Mouse (Mus musculus) ES-Bruce4 (cell line): ENCODE measurements around the gene Ccdc63. TPM values are rescaled to one million over a fixed set of nuclear protein-coding genes. Genes with fewer than 3 reads are reported as not detected.
A peak's percentile ranks its signal among the peaks of the same experiment; 100 is the strongest.
"Not testable (repeated sequence)": the region's sequence is repeated elsewhere in the genome, so short reads cannot be mapped to it uniquely, and the experiment has no call there.

Experiments used
- H3K27ac ChIP-seq: 2 replicates; pipeline ENCODE4 v1.5.1; 2012; ENCODE audit warnings: low read length, inconsistent platforms; ENCODE audit not compliant: insufficient read depth
- H3K27me3 ChIP-seq: 2 replicates; pipeline ENCODE4 v1.6.1; 2012; ENCODE audit warnings: mild to moderate bottlenecking, low read length, inconsistent platforms; ENCODE audit not compliant: control insufficient read depth, poor library complexity, insufficient read depth, severe bottlenecking
- H3K36me3 ChIP-seq: 2 replicates; pipeline ENCODE4 v1.6.1; 2012; ENCODE audit warnings: inconsistent platforms, mild to moderate bottlenecking, low read length, moderate library complexity; ENCODE audit not compliant: control insufficient read depth, poor library complexity, insufficient read depth, severe bottlenecking
- H3K4me1 ChIP-seq: one replicate; pipeline ENCODE4 v1.8.1; 2011; ENCODE audit warnings: low read length; ENCODE audit not compliant: control insufficient read depth, insufficient read depth
- H3K4me3 ChIP-seq: 2 replicates; pipeline ENCODE4 v1.5.1; 2011; ENCODE audit warnings: low read depth, mild to moderate bottlenecking, low read length
- H3K9ac ChIP-seq: 2 replicates; pipeline ENCODE4 v1.6.1; 2012; ENCODE audit warnings: low read depth, mild to moderate bottlenecking, inconsistent platforms; ENCODE audit not compliant: poor library complexity, severe bottlenecking
- H3K9me3 ChIP-seq: replicated peaks from 2 replicates; pipeline ENCODE4 v1.6.1; 2012; ENCODE audit warnings: mild to moderate bottlenecking, low read length, inconsistent platforms; ENCODE audit not compliant: control insufficient read depth, poor library complexity, insufficient read depth, severe bottlenecking
- CTCF ChIP-seq: IDR thresholded peaks from one replicate; pipeline ENCODE4 v1.8.1; 2011; ENCODE audit warnings: low read depth, low read length
- EP300 ChIP-seq: IDR thresholded peaks from 2 replicates; pipeline ENCODE4 v1.6.1; 2011; ENCODE audit warnings: low read depth, low read length; ENCODE audit not compliant: insufficient read depth
- POLR2A ChIP-seq: IDR thresholded peaks from one replicate; pipeline ENCODE4 v1.8.1; 2011; ENCODE audit warnings: low read length; ENCODE audit not compliant: insufficient read depth
- polyA plus RNA-seq: library from polyadenylated mRNA; stranded (reverse); fragments of >200 nt; gene quantifications from 2 replicates; pipeline ENCODE4 v1.2.4, GENCODE M21; 2011; ENCODE audit warnings: low read depth; ENCODE audit not compliant: missing spikeins, insufficient read depth, insufficient read length

The Ccdc63 gene
- polyA plus RNA-seq, 1 experiment, result 3.0 TPM

- peak overlapping the region; percentile 85 for H3K27ac ChIP-seq
- TF ChIP-seq CTCF (no peak), EP300 (no peak), POLR2A (no peak)
- no peaks in the 10 kb centered on the region for H3K9me3 ChIP-seq
- H3K4me3 ChIP-seq, result peak overlapping the region; percentile 70
- peak overlapping the region; percentile 71 for H3K9ac ChIP-seq
- no peaks in the 10 kb centered on the region for H3K36me3 ChIP-seq
- no peaks in the 10 kb centered on the region for H3K27me3 ChIP-seq
- H3K4me1 ChIP-seq, result no peaks in the 10 kb centered on the region
Measured at GRCm38 (mm10) chr5:122146056-122146580, 5.5 kb upstream of the Ccdc63 start.

DNA sequence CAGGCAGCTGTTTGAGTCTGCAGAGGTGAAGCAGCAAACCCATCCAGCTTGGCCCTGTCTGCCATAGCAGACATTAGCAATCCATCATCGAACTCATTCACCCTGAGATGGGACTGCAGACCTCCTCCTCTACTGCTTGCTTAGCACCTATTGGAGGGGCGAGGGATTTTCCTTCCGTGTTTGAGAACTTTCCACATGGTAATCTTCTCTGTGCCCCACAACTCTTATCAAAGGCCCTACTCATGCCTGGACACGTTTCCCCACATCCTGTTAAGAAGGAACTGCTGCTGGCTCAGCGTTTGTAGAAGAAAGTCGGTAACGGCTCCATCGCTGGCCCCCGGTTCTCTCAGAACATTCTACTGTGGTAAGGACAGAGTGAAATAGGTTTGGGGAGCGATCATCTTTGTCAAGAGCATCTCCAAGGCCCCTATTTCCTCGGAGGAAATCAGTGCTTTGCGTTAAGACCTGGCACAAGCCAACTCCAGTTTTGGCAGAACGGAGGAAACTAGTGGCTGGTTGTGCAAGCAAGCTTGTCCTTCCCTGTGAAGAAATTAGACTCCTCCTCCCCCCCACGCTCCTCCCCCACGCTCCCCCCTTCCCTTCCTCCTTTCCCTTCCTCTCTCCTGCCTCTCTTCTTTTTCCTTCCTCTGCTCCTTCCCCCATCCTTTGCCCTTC, 4.9 kb upstream of the Ccdc63 start:
- Histone ChIP-seq H3K36me3 (no peaks in the 10 kb centered on the region), H3K4me3 (peak overlapping the region; percentile 70), H3K27me3 (no peaks in the 10 kb centered on the region), H3K9ac (peak overlapping the region; percentile 71), H3K4me1 (no peaks in the 10 kb centered on the region), H3K27ac (peak overlapping the region; percentile 80), H3K9me3 (no peaks in the 10 kb centered on the region)
- TF ChIP-seq POLR2A (peak; percentile 21), CTCF (no peak)

GRCm38 (mm10) chr5:122144825-122145224, 4.2 kb upstream of the Ccdc63 start:
- Histone ChIP-seq H3K27me3 (no peaks in the 10 kb centered on the region), H3K27ac (peak overlapping the region; percentile 80; the same call in 1 of the 2 replicates)
- no peak for TF ChIP-seq CTCF
- no peak for TF ChIP-seq POLR2A
- no peak for TF ChIP-seq EP300

DNA sequence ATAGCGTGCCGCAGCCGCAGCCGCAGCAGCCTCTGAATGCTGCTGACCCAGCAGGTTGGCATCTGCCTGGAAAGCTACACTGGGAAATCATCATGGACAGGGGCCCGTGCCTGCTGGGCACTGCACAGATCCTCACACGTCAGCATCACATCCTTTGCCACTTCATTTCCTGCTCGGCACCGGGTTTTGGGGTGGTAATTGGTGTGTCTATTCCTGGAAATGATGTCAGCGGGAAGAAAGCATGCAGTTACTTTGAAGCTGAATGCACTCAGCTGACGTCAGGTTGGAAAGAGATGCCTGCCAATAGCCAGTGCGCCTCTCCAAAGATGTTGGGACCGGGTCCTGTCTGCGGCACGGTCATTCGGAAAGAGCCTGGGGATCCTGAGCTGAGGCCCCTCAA, 2.9 kb upstream of the Ccdc63 start:
- Histone ChIP-seq H3K4me3 (no peak overlapping the region), H3K27ac (no peak overlapping the region), H3K9ac (no peak overlapping the region), H3K27me3 (no peaks in the 10 kb centered on the region), H3K9me3 (no peaks in the 10 kb centered on the region), H3K4me1 (no peaks in the 10 kb centered on the region), H3K36me3 (no peaks in the 10 kb centered on the region)
- TF ChIP-seq EP300, result no peak
- no peak for TF ChIP-seq POLR2A
- no peak for TF ChIP-seq CTCF

More at GRCm38 (mm10) chr5:122144825-122145224, 4.2 kb upstream of the Ccdc63 start:
- H3K9ac ChIP-seq, result no peak overlapping the region
- H3K4me3 ChIP-seq, result no peak overlapping the region
- H3K9me3 ChIP-seq, result no peaks in the 10 kb centered on the region
- H3K36me3 ChIP-seq, result no peaks in the 10 kb centered on the region
- H3K4me1 ChIP-seq, result no peaks in the 10 kb centered on the region

DNA sequence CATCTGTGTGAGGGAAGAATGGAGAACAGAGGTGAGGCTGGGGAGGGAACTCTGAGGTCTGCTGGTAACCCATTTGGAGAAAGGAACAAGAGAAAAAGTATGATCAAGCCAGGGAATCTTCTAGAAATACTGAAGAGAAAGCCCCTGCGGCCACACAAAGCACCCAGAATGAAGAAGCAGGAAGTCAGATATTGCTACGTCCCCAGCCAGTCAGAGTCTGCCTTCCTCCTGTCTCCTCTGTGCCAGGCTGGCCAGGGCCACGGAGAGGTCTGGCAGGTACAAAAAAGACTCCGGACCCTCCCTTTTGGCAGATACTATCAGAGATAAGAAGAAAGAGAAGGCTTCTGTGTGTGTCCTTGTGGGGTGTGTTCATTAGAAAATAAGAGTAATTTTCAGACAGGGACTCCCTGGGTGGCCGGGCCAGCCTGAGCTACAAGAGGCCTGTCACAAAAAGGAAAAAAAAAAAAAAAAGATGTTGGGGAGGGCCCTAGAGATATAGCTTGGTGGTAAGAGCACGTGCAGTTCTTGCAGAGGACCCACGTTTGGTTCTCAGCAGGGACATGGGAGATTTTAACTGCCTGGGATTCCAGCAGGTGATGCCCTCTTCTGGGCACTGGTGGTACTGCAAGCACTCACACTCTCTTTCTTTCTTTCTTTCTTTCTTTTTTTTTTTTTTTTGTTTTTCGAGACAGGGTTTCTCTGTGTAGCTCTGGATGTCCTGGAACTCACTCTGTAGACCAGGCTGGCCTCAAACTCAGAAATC, 1.8 kb upstream of the Ccdc63 start:
- TF ChIP-seq POLR2A, result no peak
- TF ChIP-seq CTCF, result peak; percentile 68
- TF ChIP-seq EP300, result no peak
- no peak overlapping the region for H3K27ac ChIP-seq

DNA sequence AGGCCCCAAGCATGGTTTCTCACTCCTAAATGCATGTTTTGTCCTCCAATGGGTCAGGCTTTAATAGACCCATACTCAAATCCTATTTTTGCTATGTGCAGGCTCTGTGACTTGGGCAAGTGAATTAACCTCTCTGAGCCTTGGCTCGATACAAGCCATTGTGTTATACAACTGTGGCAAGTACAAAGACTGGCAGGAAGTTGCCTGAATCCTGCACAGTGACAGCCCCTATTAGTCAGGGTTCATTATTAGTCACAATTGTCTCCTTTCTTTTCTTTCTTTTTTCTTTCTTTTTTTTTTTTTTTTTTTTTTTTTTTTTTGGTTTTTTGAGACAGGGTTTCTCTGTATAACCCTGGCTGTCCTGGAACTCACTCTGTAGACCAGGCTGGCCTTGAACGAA, 852 bp downstream of the Ccdc63 start:
- not testable (repeated sequence) for H3K27ac ChIP-seq, H3K9ac ChIP-seq, H3K4me3 ChIP-seq, H3K27me3 ChIP-seq, H3K4me1 ChIP-seq, H3K9me3 ChIP-seq, H3K36me3 ChIP-seq

More for the DNA sequence above, 1.8 kb upstream of the Ccdc63 start:
- Histone ChIP-seq H3K9me3 (no peaks in the 10 kb centered on the region), H3K9ac (no peak overlapping the region), H3K4me3 (no peak overlapping the region), H3K4me1 (no peaks in the 10 kb centered on the region), H3K27me3 (no peaks in the 10 kb centered on the region), H3K36me3 (no peaks in the 10 kb centered on the region)
